Mouse (Mus musculus): ENCODE data around the gene Msx2.

The Msx2 gene

DNA sequence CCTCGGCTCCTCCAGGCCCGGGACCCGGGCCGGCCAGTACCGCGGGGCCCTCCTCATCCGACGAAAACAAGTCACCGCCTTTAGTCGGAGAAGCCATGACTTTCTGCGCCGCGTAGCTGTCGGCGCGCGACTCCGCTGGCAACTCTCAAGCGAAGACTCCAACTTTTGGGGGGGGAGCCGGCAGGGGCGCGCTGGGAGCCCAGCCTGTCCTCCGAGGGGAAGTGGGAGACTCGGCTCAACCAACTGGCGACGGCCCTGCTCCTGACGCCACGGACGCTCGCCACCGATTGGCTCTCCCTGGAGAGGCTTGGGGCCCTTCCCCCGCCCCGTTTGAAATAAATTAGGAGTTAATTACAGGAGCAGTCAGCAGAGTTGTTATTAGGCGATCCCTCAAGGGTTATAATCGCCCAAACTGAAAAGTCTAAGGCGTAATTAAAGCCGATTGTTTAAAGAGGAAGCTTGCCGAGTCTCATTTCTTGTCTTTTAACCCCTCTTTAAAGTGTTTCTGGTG is at the start of gene Msx2:
TSS of gene Msx2 (minus strand) at position 461 of the 511 bp plus-strand sequence.
- in situ Hi-C loops (cut with MboI, MseI) = no loop called here

DNA sequence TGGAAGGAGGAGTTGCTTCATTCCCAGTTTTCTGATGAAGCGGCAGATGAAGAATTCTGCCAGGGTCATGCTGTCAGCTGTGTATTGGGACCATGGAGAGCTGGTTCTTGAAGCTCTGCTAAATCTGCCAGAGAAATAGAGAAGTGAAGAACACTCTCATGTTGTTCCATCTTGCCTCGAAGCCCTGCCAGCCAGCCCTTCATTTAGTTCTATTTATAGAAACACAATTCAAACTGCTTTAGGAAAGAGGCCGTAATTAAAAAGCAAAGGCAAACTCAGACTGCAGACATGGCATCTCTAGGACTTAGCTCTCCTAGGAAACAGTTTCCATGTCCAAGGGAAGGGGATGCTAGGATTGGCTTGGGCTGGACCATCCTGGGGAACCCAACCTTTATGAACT is 48.6 kb upstream of the Msx2 start:
- in situ Hi-C loops (cut with MboI, MseI) = no loop called here

DNA sequence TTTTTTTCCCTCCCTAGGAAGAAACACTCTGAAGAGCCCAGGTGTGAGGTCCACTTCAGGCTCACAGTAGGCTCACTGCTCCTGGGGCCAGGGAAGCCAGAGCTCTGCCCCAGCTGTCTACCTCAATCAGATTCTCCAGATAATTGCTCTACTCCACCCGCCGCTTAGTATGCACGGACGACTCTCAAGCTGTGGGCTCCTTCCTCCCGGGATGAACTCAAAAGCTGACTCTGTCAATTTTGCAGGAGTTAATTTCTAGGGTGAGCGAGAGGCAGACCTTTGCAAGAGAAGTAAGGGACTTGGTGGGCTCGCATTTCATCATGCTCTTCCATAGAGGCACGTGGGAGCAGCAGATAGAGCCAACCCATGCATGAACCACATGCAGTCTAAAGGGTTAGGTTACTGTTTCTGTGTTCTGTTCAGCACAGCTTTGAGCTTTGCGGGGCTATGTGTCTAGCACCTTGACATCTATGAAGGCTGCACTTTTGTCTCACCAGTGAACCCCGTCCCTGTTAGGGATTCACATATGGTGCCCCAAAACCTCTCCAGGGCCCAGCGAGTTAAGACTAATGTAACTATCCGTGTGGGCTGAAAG is 47.6 kb upstream of the Msx2 start:
- in situ Hi-C loops (cut with MboI, MseI) = no loop called here

DNA sequence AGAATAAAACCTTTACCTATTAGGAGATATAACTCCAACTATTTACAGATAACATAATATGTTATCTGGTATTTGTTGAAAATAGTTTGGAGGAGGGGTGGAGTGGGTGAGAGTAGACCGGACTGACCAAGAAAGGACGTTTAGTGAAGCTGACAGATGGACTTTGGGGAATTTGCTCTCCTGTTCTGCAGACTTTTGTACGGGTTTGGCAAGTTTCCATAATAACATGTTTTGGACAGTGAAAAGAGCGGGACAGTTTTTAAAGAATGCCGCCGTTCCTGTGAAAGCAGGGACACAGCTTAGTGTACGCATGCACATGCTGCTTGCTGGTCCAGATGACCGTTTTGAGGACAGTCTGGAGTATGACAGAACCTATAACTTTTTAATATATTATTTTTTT is 46.9 kb upstream of the Msx2 start:
- in situ Hi-C loops (cut with MboI, MseI) = no loop called here

DNA sequence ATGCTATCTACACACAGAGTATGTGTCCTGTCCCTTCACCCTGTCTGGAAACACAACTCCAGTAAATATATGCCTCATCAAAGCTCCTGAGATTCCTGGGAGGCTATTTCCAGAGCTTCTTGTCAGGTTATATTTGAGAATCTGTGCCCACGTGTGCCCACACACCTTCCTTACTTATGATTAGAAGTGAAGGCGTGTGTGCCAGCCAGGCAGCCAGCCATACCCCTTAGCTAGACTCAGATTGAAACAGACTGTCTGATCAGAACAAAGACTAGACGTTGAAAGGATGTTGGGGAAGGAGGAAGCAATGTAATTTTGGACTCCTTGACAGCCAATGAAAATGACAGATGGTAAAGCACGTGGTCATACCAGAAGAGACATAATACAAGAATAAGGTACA is 45.4 kb upstream of the Msx2 start:
- in situ Hi-C loops (cut with MboI, MseI) = no loop called here

DNA sequence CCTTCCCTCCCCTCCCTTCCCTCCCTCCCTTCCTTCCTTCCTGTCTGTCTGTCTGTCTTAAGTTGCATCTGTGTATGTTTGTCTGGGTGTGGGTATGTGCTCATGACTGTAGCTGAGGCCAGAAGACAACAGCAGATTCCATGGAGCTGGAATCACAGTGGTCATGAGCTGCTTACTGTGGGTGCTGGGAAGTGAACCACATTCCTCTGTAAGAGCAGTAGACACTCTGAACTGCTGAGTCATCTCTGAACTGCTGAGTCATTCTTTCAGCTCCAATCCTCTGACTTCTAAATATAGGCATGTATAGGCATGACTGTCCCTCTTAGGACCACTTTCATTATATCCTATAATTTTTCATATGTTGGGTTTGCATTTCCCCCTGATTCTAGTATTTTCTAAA is 41.7 kb upstream of the Msx2 start:
- in situ Hi-C loops (cut with MboI, MseI) = no loop called here

DNA sequence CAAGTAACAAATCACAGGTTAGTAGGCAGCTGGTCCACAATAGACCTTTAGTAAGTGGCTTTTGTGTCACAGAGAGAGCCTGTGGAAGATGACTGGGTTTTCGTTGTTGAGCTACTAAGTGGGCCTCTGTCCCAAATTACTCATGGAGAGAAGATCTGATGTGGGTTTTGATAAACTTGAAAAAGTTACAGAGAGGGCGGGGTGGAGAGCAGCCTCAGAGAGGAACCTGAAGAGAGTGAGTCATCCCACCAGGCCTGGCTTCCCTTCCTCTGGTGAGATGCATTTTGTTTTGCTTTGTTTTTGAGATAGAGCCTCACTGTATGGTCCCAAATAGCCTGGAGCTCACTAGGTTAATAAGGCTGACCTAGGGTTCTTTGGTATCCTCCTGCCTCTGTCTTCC is 38.5 kb upstream of the Msx2 start:
- in situ Hi-C loops (cut with MboI, MseI) = no loop called here

DNA sequence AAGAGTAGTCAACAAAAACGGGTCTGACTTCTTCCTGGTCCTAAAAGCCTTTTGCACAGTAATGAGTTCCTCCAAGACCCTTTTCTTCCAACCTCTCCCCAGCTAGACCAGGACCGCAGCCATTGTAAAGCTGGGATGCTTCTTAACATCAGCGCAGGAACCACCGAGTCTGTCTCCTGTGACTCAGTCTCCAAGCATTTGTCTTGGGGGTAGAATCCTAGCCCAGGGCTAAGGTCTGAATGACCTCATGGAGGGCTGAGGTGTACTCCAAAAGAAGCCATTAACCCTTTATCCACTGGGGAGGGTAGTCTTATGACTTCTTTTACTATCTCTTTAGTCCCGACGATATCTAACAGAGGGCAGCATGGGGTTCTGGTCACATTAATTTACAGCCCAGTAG is 29.5 kb upstream of the Msx2 start:
- in situ Hi-C loops (cut with MboI, MseI) = no loop called here

DNA sequence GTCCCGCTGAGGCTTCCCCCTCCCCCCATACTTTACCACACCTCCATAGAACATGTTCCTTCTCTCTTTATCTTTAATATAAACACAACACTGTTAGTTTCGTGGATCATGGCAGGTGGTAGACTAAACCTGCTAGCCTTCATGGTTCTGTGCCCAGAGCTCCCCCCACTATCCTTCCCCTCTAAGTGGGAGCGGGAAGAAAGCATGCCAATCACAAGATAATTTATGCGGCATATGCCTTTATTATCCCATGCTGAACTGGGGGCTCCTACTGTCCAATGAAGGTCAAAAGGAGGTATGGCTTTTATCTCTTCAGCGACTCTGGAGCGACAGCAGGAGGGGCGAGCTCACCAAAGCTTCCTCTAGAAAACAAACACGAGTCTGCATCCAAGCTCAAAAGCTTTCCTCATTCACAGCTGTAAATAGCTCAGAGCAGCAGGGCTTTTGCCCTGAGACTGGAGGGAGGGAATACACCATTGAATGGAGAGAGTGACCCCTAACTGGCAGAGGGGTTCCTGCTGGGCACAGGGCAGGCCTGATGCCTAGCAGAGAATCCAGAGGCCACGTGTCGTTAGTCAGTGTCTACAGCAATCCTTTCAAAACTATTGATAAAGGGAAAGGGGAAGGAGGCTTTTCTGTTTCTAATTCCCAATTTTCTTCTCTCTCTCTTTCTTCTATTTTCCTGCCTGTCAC is 28.8 kb upstream of the Msx2 start:
- in situ Hi-C loops (cut with MboI, MseI) = no loop called here

DNA sequence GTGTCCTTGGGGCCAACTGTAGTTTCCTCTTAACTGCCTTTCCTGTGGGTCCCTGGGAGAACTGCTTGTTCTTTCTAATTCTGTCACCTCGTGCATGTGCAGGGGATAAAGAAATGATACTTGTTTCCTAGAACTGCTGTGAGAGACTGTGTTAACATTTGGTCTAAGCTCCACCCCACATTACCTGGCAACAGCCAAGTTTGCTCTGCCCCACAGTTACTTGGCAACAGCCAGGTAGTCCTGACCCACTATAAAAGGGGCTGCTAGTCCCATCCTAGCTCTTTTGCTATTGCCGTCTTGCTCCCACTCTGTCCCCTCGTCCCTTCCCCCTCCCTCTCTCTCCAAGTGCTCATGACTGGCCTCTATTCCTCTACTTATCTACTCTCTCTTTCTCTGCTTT is 28.2 kb upstream of the Msx2 start:
- in situ Hi-C loops (cut with MboI, MseI) = no loop called here

DNA sequence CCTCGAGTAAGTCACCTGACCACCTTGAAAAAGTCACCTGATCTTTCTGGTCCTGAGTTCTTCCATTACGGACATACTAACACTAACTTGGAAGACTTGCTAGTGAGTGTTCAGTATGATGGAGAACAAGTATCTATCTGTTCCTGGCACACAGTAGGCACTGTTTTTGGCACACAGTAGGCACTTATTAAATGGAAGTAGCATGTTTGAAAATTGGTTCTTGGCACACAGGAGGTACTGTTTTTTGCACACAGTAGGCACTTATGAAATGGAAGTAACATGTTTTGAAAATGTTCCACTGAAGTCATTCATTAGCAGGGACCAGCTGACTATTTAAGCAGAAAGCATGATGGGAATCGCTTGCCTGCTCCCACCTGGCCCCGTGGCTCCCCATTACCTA is 13.6 kb upstream of the Msx2 start:
- in situ Hi-C loops (cut with MboI, MseI) = no loop called here

DNA sequence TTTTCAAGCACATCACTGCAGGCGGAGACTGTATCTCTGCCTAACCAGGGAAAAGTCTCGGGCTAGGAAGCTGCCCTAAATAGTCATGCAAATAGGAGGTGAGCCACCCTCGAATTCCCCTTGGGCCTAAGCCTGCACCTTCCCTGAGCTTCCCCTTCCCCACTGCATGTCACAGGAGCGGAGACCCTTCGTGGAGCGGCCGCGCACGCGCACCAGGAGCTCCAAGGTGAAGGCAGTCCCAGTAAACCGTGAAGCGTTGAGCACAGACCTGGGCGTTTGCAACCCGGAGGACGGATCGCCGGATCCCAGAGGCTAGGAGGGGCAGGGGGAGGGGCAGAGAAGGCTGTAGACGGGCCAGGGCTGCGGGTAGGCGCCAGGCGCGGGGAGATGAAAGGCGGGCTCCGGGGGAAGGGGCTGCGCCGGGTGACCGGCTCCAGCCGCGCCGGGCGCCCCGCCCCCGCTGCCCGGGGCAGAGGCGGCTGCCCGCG is 2.9 kb upstream of the Msx2 start:
- in situ Hi-C loops (cut with MboI, MseI) = no loop called here

DNA sequence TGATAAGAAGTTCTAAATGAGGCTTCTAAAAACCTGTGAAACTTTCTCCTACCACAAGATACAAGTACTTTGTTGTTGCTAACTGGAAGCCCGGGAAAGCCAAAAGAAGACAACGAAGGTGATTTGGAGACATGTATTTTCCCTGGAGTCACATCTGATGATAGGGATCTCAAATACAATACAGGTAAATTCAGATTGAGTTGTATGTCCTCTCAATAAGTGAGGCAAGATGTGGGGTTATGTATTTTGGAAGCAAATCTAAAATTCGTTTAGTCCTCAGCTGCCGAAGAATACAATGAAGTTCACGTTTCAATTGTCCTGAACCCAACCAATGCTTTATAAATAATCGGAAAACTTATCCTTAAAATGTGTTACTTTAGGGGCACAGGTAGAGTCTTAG is 1.6 kb upstream of the Msx2 start:
- in situ Hi-C loops (cut with MboI, MseI) = no loop called here

DNA sequence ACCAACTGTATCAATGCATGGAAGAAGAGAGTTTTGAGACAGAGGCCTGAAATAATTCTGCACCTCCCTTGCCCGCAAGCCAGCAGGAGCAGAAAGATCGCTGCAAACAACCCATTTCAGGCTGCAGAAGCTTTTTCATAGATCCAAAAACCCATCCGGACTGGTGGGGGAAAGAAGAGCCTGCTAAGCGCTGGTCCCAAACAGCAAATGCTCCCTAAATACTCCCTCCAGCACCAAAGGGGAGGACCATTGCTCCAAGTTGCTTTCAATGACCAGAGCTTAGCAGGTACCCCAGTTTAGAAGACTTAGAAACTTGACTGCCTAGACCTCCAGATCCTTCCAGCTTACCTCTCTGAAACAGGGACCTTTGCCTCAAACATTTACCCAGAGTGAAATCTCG is 1.1 kb upstream of the Msx2 start:
- in situ Hi-C loops (cut with MboI, MseI) = no loop called here

DNA sequence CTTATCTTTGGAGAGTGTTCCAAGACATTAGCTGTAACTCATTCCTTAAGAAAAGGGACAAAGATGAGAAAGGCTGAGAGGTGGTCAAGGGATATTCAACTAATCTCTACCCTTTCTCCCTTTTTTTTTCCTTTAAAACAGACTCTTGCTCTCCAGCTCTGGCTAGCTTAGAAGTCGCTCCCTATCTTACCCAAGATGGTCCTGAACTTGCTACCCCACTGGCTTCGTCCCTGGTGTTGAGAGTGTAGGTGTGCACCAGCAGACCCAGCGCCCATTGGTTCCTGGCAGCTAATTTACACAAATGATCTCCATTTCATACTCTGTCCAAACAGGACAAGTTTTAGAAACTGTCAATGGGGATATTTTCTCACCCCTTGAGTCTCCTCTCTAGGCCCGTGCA is 417 bp upstream of the Msx2 start:
- in situ Hi-C loops (cut with MboI, MseI) = no loop called here

DNA sequence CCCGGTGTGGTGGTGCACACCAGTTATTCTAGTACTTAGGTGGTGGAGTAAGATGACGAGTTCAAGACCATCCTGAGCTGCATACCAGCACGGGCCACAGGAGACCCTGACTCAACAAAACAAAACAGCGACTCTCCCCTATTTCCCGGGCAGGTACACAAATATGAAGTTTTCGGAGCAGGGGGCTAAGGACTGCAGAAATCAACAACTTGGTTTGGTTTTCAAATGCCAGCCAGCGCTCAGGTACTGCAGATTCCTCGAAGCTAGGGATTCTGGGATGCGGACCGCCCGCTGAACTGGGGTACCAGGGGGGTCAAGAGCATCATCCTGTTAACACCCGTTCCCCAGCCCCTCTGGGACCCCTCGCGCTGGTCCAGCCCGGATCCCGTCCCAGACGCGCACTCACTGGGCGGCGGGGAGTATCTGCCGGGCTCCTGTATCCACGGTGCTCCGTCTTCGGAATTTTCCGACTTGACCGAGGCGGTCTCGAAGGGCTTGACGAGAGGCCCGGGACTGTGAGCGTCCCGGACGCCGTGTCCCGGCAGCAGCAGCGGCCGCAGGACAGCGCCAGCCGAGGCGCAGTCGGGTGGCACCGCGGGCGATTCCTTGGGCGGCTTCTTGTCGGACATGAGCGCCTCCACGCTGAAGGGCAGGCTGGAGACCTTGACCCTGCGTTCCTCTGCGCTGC is 804 bp downstream of the Msx2 start:
- in situ Hi-C loops (cut with MboI, MseI) = no loop called here

DNA sequence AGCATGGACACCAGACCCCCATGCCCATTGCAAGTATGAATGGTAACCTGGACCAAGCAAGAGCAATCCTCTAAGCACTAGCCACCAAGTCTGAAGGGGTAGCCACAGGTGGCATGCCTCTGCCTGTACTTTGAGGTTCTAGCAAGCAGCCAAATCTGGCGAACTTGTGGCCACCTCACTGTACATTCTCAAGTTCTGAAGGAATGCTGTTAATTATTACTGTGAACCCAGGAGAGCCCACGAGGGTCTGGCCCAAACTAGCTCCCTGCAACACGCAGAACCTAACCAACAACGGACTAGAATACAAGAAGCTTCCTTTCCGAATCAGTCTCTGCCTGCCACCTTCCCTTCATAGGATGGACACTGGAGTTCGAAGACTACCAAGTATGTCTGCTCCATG is 1.5 kb downstream of the Msx2 start:
- in situ Hi-C loops (cut with MboI, MseI) = no loop called here

DNA sequence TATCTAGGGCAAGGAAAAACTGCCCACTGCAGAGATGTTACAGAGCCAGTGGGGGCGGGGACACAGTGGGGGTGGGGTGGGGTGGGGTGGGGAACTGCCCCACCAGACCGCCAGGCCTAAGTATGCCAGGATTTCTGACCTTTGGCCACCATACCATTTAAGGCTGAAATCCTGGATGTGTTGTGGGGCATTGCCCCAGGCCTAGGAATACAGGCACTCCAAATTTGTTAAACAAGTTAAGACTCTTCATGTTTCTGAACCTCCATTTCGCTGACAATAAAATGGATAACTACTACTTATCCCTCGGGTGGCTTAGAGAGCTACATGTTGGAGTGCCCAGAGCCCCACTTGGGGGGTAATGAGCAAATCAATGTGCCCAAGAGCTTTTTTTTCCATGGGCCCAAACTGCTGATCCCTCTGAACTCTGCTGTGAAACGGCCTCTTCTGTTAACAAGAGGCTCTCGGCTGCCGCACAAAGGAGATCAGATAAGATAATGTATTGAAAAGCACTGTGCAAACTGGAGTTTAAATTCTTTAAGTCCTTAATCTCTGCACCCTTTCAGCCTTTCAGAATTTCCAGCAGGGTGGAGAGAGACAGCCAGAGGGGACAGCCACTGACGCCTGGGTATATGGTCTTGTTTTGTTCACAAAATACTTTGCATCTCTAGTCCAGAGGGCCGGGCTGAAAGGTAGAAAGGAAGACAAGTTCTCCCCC is 2.3 kb downstream of the Msx2 start:
- in situ Hi-C loops (cut with MboI, MseI) = no loop called here

DNA sequence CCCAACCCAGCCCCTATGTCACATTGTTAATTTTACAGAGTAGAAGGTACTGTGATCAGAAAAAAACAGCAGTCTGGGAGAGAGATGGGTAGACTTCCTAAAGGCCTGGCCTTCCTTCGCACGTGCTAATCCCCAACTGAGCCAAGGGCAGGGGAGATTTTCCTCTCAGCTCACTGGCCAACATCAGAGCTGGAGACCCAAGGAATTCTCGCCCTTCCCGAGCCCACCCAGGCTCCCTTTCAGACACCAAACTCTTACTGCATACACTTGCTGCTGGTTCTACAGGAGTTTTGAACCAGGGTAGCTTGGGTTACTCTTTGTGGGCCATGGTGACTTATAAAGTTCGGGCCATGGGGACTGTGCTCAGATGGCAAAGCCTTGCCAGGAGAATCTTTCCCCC is 3.1 kb downstream of the Msx2 start:
- in situ Hi-C loops (cut with MboI, MseI) = loop anchor here (10.0 kb wide), 1 partner anchor 215 kb away; no protein-coding TSS in a partner anchor

DNA sequence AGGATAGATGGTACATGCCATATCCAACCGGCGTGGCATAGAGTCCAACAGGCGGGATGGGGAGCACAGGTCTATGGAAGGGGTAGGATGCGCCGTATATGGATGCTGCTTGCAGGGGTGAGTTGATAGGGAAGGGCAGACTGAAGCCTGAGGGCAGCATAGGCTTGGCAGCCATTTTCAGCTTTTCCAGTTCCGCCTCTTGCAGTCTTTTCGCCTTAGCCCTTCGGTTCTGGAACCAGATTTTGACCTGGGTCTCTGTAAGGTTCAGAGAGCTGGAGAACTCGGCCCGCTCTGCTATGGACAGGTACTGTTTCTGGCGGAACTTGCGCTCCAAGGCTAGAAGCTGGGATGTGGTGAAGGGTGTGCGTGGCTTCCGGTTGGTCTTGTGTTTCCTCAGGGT is 4.7 kb downstream of the Msx2 start:
- in situ Hi-C loops (cut with MboI, MseI) = loop anchor here (10.0 kb wide), 1 partner anchor 217 kb away; no protein-coding TSS in a partner anchor

DNA sequence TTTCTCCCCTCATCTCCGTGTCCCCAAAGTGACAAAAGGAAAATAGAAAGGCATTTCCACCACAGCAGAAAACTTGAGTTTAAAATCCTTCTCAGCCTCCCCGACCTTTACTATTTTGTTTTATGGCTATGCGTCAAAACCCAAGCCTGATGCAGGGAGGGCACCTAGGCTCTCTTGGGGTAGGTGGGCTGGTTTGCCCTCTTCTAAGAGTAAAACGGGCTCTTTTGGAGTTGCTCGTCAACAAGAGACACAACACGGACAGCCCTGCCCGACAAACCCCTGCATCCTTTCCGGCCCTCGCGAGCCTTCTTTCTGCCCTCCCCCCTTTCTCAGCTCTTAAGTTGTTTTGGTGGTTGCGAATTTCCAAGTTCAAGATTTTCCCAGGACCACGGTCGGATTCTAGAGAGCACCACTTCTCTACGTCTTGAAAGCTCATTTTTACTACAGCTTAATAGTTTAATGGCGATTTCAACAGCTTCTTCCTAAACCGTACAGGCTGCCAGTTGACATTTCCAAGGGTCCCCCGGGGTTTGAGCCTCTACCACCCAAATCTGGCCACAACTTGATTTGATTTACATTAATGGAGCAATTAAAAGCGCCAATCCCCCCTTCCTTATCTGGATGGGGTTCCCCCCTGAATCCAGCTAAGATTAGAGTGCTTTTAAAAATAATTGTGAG is 6.5 kb downstream of the Msx2 start:
- in situ Hi-C loops (cut with MboI, MseI) = loop anchor here (10.0 kb wide), 1 partner anchor 218 kb away; no protein-coding TSS in a partner anchor
